Mouse (Mus musculus): ENCODE data around the gene U2surp. TPM values are rescaled to one million over a fixed set of nuclear protein-coding genes. Genes with fewer than 3 reads are reported as not detected.

The U2surp gene
- polyA plus RNA-seq (2012; rRNA removed; ENCODE audit: low replicate concordance) = 3.2 and 5.1 TPM in 2 replicates

DNA sequence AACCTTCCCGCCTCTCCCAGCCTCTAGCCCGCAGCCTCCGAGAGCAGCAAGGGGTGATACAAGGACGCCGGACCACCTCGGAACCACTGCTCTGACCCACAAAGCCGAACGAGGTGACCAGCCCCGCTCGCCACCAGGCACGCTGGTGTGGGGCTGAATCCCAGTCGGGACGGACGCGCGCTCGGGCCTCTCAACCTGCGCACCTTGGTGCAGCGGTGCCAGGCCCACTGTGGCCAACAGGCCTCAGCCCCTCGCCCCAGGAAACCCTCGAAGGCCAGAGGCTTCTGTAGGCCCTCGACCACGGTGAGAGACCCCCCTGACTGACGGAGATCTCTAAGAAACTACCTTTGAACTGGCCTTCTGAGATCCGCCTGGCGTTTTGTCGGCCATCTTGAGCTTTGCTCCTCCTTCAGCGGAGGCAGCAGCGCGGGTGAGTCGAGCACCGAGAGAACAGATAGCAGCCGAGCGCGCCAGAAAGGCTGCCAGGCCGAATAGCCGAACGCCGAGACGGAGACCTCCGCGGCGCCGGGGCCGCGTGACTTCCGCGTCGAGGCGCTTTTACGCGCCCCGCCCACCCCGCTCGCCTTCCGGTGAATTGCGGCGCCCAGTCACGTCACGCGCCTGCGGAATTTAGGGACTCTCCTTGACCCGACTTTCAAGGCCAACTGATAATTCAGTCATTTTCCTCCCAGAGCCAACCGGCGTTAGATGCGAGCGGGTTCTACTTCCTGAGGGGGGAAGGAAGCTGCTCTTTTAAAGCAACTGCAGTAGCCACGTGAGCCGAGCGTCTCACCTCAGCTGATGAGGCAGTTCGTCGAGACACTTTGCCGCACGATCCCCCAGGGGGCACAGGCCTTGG, at the start of gene U2surp:
U2surp (minus strand) TSS at position 525 of the 859 bp plus-strand sequence.

DNA sequence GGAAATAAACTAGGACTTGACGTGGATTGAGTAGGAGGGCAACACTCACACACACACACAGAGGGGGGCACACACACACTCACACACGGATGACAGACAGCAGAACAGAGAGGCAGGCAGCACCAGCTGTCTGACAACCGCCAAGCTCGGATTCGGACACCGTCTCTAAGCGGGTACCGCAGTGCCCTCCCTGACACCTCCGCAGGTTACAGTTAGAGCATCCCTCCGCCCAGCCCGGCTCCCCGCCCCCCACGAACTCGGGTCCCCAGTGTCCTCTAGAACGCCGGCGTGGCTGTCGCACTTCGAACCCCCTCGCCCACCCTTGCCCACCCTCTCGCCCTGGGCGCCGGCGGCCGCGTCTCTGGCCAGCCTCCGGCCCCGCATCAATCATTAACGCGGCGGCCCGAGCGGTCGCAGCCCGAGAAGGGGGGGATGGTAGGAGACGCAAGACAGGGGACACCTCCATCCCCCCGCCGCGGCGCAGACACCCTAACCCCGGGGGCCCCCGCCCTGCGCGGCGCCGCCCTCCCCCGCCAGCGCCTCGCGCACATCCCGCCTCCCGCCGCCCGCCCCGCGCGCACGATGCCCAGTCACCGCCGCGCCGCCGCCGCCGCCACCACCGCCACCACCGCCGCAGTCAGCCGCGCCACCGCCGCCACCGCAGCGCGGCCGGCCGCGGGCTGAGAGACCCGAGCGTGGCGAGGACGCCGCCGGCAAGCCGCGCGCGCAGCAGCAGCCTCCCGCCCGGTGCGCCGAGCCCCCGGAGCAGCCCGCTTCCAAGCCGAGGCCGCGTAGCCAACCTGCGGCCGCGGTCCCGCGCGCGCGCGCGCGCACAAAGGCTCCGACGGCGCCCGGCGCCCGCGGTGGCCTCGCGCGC, 47.5 kb upstream of the U2surp start, which contains the start of gene Paqr9:
Paqr9 (plus strand) TSS at position 599 of the 877 bp plus-strand sequence.

Other genes starting within 250 kb of the U2surp start
- gene Chst2, start 105.3 kb downstream of the U2surp start, polyA plus RNA-seq (2012; rRNA removed; ENCODE audit: low replicate concordance) = 0.85 and 3.5 TPM in 2 replicates
- gene Paqr9, start 47.7 kb upstream of the U2surp start, polyA plus RNA-seq (2012; rRNA removed; ENCODE audit: low replicate concordance) = 13.8 and 44.5 TPM in 2 replicates
- 1.7 and 4.0 TPM in 2 replicates for gene Pcolce2, start 125.6 kb upstream of the U2surp start, polyA plus RNA-seq (2012; rRNA removed; ENCODE audit: low replicate concordance)
- gene Trpc1, start 238.4 kb upstream of the U2surp start, polyA plus RNA-seq (2012; rRNA removed; ENCODE audit: low replicate concordance) = 1.9 and 3.8 TPM in 2 replicates